Mouse (Mus musculus) thymus, postnatal 0 days (tissue): ENCODE measurements around the gene Stpg4. TPM values are rescaled to one million over a fixed set of nuclear protein-coding genes. Genes with fewer than 3 reads are reported as not detected.

Experiments used
- DNase-seq: peaks from one replicate; pipeline ENCODE4 v3.0.0-alpha.2; 2015; ENCODE audit warnings: low spot score
- polyA plus RNA-seq: library from polyadenylated mRNA; unstranded; fragments of >200 nt; fragmentation: Nextera tagmentation; extraction: Ambion mirVana; gene quantifications from 2 replicates; pipeline ENCODE4 v1.2.1, GENCODE M21; 2015

Gene Stpg4
- polyA plus RNA-seq: 0.23 TPM in 2 replicates

DNA sequence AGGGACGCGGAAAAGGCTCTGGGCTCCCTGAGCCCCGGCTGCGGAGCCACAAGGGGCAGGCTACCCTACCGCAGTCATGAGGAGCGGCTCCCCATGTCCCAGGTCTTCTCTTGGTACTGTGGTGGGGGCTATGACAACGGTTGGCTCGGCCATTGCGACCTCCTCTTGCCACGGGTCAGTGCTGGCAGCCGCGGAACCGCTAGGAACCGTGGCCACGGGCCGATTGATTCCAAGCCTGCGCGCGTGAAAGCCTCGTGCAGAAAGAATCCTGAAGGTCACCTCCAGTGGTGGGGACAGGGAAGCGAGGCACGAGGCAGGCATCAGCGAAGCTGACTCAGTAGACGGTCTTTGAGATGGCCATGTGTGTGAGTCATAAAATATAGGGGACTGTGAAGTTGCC lies at the start of gene Stpg4:
Stpg4 (minus strand) TSS at position 231 of the 400 bp plus-strand sequence.
- DNase-seq: no peak

DNA sequence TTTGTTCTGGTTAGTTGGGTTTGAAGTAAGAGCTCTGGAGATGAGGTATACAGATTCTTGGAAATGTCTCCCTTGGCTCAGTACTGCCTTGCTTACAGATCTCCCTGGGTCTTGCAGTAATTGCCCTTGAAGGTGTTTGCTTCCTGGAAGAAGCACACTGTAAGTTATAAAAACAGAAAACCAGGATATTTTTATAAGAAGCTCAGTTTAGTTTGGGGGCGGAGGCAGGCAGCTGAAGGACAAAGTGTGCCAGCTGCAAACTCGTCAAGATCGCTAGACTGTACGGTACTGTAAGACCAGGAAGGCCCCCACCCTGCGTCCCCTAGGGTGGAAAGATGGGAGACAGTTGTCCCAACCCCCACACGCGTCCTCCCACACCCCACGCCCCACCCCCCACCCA lies 47.8 kb upstream of the Stpg4 start:
- DNase-seq: no peak

- DNase-seq: no peak
Measured at GRCm38 (mm10) chr17:87474501-87474795, 46.9 kb upstream of the Stpg4 start.

GRCm38 (mm10) chr17:87473736-87474500 lies 46.4 kb upstream of the Stpg4 start:
- DNase-seq: no peak

DNA sequence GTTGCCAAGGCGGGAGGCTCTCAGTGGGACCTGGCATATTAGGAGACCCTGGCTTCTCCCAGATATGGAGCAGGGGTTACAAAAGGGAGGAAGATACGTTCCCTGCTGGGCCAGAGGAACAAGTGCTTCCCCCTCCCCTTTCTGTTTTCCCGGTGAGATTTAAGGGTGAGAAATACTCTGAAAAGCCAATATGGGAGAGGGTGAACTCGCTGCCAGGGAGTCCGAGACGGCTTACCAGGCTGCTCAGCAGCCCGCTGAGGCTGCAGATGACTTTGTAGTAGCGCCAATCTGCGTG lies 45.8 kb upstream of the Stpg4 start:
- DNase-seq: no peak

GRCm38 (mm10) chr17:87472879-87473278 lies 45.3 kb upstream of the Stpg4 start:
- DNase-seq: no peak

- DNase-seq: no peak
Measured at GRCm38 (mm10) chr17:87471661-87472060, 44.1 kb upstream of the Stpg4 start.

DNA sequence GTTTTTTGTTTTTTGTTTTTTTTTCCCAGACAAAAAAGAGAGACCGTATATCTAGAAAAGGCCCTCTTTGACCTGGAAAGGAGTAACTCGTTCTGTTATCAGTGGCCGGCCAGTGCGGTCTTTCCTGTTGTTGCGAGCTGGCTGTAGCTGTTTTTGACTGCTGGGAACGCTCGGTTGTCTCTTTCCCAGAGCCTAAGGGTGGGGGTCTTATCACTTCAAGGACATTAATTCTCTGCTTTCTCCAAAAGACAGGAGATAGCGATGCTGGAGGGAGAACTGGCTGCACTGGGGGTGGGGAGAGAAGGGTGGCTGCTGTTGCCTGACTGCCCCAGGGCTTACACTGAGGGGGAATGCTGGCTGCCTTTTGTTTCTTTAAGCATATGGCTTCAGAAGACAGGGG lies 43.3 kb upstream of the Stpg4 start:
- DNase-seq: no peak

DNA sequence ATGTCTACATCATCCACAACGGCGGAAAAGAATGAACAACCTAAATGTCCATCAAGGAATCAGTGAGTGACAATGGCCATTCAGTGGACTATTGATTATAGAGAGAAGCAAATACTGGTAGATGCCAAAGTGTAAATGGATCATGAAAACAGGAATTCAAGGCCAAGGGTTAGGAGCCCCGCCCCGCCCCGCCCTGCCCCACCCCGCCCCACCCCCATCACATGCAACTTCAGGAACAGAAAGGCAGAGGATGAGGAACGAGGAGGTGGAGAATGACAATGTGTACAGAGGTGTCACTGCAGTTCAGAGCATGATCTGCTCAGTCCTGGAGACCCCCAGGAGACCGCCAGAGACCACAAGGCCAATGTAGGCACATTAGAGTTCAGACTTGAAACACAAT lies 42.7 kb upstream of the Stpg4 start:
- DNase-seq: no peak

- no peak for DNase-seq
Measured at GRCm38 (mm10) chr17:87469428-87469827, 41.9 kb upstream of the Stpg4 start.

GRCm38 (mm10) chr17:87468616-87469015 lies 41.1 kb upstream of the Stpg4 start:
- no peak for DNase-seq

GRCm38 (mm10) chr17:87461499-87461896 lies 34.0 kb upstream of the Stpg4 start:
- DNase-seq: no peak

GRCm38 (mm10) chr17:87460669-87461498 lies 33.3 kb upstream of the Stpg4 start:
- no peak for DNase-seq

DNA sequence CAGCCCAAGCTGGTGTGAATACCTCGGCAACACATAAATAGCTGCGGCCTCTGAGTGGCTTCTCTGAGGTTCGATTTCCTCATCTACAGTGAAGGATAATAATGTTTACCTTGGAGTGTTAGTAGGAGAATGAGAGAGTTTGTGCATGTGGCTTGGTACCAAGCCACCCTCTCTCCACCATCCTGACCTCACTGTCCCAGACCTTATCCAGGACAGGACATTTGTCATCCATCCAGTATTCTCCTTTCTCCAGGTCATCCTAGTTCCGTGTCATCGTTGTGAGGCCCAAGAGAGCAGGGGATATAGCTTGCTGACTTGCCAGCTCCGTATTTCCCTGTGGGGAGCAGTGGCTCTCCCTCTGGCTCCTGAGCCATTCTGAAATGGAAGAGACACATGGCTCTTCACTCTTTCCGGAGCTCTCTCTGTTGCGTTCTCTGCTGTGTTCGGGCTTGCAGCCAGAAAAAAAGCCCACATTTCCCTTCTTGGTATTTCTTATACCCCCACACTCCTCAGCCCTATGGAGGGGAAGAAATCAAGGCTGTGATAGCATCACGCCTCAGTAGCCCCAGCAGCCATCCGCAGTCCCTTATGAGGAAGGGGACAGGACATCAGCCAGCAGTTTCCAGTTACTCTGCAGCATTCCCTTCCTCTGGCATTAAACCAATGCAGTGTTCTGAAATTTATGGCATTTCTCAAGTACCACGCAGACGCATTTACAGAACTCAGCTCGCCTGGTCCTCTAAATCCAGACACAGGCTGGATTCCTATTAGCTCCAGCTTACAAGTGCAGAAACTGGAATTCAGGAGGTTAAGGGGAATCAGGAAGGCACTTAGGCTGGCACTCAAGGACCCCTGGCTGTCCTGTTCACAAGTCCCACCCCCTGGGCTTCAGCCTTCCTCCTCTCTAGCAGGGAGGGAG lies 32.5 kb upstream of the Stpg4 start:
- no peak for DNase-seq

- no peak for DNase-seq
Measured at GRCm38 (mm10) chr17:87458911-87459749, 31.6 kb upstream of the Stpg4 start.

DNA sequence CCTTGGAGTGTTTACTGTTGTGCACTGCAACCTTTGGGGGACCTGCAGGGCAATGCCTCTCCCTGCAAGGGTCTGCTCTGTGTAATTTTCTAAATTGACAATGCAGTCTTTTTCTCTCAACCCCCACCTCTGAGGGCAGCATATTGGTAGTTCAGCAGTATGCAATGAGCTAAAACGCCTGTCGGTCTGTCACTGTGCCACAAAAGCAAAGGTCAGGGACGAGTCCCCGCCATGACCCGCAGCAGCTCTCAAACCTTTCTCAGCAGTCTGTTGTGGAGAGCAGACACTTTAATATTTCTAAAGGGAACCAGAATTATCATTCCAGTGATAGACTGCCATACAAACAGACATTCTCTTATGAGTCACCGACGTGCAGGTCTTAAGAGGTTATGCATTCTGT lies 30.4 kb upstream of the Stpg4 start:
- DNase-seq: no peak

DNA sequence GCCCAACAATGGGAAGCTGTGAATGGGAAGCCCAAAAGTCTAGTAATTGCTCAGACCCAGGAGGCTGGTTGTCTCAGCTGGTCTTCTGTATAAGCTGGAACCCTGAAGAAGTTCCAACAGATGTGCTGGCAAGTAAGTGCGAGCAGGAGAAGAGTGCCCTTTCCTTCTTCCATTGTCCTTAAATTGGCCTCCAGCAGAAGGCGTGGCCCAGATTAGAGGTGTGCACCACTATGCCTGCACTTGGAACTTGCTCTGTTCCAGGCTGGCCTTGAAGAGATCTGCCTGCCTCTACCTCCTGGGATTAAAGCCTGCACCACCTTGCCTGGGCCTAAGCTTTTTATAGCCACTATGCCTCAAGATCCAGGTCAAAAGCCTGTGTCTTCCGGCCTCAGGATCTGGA lies 26.6 kb upstream of the Stpg4 start:
- no peak for DNase-seq

GRCm38 (mm10) chr17:87453336-87453735 lies 25.8 kb upstream of the Stpg4 start:
- DNase-seq: no peak

DNA sequence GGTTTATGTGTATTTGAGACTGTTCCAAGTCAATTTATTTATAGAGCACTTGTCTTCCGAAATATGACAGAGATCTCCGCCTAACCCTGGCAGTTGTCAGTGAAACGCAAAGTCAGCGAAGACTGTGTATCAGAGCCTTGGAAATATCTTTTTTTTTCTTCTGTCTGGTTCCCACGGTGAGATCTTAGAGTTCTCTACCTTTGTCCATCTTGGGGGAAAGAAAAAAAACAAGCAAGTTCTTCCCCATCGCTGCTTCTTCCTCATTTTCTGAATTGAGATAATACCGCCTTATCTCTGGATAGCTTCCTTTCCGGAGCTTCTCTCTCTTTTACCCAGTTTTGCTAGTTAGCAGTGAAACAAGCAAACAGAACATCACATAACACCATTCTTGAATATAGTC lies 21.3 kb upstream of the Stpg4 start:
- DNase-seq: no peak

DNA sequence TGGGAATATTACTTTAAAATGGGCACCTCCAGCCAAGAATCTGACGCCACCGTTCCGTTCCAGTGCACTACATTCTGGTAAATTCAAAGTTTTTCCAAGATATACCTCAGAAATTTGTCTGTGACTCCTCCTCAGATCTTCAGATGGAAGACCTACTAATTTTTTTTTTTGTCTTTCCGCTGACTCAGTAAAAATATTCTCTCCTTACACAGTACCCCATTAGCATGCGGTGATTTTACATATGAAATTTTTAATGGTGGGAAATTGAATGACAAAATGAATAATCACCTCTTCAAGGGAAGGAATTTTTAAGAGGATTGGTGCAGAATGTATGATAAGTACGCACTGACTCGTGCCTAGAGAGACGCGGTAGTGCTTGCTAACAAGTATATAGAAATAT lies 20.8 kb upstream of the Stpg4 start:
- DNase-seq: no peak

DNA sequence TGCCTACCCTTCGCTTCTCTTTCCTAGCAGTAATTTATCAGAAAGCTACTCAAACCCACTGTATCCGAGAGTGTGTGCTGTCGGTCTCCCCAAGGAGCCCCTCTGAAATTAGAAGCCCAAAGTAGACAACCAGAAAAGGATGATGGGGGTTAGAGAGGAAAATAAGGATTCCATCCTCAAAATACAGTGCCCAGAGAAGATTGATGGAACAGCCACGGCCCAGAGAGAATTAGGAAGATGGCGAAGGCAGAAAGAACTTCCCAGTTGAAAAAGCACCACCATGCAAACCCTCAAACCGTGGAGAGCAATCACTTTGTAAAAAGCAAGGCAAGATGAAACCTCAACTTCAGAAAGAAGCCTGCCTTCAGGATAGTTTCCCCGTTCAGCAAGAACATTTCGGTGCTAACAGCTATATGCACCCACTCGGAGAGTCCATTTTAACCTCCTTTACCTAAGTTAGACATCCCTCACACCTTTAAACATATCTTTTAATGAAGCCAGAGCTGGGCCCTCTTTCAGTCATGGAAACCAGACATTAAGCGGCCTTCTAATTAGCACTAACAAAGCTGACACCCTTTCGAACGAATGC lies 20.2 kb upstream of the Stpg4 start:
- DNase-seq: peak; percentile 17
